Mouse (Mus musculus): Measurements from ENCODE around the gene Dip2c.

Gene Dip2c

DNA sequence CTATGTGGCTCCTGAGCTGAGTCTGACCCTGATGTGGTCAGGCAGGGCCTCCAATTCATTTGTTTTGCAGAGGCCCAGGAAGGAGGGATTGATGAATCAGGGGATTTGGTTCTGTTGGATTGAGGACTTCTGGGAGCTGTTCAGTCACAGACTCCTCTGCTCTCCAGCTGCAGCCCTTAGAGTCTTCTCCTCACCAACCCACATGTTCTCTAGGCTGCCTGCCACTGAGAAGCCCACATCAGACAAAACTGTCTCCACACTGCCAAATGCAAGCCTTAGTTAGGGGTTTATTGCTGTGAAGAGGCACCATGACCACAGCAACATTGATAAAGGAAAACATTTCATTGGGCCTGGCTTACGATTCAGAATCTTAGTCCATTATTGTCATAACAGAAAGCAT lies 387.3 kb downstream of the Dip2c start:
- DNase-seq (ENCODE audit: low read depth, low spot score), result no peak

DNA sequence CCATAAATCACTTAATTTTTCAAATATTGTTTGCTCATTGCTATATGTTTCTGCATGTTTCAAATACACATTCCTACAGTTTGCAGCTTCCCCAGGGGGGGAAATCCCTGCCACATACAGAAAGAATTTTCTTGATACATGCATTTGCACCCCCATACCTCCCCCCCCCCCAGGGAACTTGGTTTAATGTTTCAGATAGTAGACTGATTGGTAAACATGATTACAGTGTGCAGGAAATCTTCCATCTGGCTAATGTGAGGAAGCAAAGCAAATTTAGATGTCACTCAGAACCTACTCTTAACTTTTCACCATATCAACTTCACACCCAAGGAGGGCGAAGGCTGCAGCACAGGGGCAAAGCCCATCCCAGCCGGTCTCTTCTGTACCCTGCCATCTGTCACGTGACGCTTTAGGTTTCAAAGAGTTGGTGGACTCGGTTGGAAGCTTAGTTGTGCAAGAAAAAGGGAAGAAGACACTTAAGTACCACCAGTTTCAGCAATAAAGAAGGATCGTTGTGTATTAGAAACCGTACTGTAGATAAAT lies 391.7 kb downstream of the Dip2c start:
- DNase-seq (ENCODE audit: low read depth, low spot score), result no peak

DNA sequence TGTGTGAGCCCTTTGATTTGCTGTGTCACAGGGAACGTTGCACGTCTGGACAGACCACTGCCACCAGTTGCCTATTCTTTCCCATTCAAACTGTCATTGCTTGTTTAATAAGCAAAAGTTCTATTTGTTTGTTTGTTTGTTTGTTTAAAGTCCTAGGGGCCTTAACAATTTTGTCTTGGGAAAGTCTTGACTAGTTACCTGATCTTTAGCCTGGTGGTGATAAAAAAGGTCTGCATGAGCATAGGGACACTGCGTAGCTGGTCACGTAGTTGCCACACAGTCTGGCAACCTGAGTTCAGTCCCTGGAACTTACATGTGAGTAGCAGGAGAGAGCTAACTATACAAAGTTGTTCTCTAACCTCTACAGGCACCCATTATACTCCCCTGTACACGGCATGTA lies 392.9 kb downstream of the Dip2c start:
- no peak for DNase-seq (ENCODE audit: low read depth, low spot score)

DNA sequence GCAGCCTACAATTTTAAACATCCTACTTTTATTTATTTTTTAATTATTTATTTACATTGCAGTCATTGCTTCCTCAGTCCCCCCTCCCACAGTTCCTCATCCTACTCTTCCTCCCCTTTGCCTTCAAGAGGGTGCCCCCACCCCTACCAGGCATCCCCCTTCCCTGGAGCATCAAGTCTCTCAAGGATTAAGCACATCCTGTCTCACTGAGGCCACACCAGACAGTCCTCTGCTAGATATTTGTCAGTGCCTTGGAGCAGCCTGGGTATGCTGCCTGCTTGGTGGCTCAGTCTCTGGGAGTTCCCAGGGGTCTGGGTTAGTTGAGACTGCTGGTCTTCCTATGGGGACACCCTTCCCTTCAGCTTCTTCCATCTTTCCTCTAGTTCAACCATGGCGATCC lies 397.8 kb downstream of the Dip2c start:
- DNase-seq (ENCODE audit: low read depth, low spot score), result no peak

DNA sequence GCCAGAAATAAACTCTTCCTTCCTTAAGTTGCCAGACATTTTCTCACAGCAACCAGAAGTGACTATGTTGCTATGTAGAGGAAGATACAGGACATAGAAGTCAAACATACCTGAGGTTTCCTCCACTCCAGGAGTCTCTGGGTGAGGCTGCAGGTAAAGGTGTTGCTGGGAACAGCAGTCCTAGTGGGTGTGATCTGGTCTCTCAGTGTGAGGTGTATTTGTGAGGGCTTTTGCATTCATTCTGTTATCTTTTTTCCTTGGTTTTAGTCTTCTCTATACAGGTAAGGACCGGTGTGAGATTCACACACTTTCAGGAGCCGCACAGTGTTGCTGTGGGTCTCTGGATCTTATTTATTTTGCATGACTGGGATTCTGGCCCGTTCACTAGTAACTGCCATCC lies 405.2 kb downstream of the Dip2c start:
- no peak for DNase-seq (ENCODE audit: low read depth, low spot score)

DNA sequence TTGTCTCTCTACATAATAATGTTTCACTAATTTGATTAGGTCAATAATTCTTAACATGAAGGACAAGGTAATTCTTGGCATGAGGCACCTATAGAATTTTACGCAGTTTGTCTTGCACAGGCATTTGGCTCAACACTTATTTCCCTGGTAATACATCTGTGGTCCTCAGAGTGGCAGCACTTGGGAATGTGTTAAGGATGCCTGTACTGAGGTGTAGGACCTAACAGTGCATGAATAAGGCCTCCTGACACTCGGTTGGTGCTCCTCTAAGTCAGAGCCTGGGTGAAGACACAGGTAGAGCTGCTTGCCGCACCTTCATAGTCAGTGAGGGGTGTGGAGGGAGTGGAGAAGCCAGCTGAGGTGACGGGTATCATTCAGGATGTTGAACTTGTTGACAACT lies 407.0 kb downstream of the Dip2c start:
- peak; percentile 5 for DNase-seq (ENCODE audit: low read depth, low spot score)

DNA sequence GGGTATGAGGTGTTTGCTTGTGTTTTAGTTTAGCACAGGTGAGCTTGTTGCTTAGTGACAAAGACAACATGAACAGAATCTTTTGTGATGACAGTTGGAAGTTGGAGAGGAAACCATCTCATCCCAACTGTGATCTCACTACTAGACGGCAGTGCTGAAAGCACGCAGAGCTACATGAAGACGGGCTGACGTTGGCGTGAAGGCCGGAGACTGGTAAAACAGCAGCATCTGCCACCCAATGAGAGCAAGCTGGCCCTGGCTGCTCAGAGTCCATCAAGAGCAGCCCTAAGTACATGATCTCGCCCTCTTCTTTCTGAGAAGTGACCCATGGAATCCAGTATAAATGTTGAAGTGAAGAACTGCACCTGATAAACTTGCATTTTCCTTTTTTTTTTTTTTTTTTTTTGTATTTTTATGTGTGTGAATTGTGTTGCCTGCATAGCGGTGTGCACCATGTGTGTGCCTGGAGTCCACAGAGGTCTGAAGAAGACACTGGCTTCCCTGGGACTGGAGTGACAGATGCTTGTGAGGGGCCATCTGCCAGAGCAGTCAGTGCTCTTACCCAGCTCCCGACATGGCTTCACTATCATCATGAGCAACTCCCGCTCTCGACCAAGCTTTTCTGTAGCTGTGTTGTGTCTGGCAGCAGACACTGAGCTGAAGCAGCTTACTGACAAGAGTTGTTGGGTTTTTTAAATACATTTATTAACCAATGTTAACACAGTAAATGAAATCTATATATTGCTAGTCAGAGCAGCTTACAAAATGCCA lies 408.0 kb downstream of the Dip2c start:
- DNase-seq (ENCODE audit: low read depth, low spot score), result no peak

DNA sequence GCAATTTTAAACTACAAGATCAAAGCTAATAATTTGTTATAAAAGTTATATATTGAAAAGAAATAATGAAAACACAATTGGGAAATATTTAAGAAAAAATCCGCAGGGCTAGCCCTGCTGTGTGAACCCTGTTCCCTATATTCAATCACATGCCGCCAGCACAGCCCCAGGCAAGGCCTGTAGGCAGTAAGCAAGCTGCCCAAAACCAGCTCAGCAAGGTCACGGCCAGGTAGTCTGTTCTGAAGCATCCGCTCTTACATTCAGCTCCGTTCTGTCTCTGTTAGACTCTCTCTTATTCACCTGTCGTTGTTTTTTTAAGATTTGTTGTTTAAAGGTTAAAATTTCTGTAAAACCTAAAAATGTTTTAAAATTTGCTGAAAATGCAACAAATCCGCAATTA lies 409.9 kb downstream of the Dip2c start:
- DNase-seq (ENCODE audit: low read depth, low spot score), result no peak

DNA sequence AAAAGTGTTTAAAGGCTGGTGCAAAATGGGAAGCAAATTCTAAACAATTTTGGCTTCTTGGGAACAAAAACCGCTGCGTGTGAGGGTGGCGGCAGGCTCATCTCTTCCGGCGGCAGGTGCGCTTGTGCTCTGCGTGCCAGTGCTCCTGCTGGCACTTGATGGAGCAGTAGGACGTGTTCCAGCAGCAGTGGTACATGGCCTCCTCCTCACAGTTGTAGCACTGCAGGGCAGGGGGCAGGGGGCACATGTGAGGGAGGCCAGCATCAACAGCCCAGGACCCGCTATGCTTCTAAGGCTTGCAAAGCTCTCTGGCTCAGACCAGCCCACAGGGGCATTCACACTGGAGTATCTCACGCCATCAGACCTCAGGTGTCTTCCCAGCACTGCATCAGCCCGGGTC lies 410.4 kb downstream of the Dip2c start:
- DNase-seq (ENCODE audit: low read depth, low spot score), result no peak

DNA sequence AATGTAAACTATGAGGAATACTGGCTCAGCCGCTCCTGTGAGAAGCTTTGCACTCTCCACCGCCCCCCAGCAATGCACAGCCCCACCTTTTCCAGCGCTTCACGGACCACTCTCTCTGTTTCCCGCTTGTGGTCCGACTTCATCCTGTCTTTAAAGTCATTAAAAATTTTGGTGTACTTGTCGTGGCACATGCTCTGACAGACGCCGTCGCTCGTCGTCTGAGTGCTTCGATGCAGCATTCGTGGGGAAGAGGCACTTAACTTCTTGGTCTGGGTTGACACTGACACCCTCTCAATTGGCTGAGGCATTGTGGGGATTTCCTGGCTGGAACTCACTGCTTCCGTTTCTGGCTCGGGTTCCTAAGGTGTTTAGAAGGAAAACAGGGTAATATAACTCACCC lies 413.0 kb downstream of the Dip2c start:
- DNase-seq (ENCODE audit: low read depth, low spot score), result no peak

DNA sequence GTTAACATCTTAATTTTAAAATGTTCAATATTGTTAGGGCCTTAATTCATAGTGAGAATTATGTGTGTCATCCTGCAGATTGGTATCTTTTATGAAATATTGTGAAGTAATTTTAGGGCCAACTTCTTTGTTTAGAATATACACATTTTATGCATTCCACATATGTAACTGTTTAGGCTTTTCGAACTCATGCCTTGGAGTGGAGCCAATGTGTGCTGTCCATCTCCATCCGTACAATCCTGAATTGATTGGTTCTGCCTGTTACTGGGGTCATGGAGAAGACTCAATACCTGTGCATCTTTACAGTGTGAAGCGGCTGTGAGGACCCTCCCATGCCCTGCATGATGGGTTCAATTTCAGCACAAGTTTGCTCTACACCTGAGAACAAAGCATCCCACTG lies 416.5 kb downstream of the Dip2c start:
- DNase-seq (ENCODE audit: low read depth, low spot score), result peak; percentile 23

DNA sequence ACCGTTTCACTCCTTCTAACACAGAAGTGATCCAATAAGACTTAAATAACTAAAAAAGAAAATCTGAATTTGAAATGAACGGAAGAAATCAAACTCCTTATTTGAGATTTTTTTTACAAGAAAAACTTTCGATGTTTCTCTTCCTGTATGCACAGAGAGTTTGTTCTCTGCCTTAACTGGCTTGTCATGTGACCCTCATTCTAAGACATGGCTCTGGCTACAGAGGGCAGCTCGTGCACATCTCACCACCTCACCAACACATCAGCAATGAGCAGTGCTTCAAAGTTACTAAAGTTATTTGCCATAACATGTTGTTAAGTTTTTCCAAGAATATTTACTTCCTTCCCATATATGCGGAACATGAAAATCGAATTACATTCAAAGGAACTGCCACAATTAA lies 418.3 kb downstream of the Dip2c start:
- DNase-seq (ENCODE audit: low read depth, low spot score), result no peak

DNA sequence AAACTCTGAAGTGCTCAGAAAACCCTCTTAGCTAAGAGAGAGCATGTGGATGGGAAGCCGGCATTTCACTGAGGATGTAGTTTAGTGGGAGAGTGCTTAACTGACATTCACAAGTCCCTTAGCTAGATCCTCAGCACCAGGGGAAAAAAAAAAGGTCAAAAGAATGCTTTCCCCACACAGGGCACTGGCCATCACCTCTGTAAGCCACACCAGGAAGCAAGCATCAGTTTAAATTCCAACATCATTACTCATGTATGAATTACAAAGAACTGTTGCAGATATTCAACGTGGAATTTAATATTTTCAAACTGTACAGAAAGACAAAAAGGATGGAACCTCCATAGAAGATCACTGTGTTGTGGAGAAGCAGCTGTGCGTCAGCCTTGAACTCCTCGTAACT lies 419.1 kb downstream of the Dip2c start:
- peak; percentile 74 for DNase-seq (ENCODE audit: low read depth, low spot score)

DNA sequence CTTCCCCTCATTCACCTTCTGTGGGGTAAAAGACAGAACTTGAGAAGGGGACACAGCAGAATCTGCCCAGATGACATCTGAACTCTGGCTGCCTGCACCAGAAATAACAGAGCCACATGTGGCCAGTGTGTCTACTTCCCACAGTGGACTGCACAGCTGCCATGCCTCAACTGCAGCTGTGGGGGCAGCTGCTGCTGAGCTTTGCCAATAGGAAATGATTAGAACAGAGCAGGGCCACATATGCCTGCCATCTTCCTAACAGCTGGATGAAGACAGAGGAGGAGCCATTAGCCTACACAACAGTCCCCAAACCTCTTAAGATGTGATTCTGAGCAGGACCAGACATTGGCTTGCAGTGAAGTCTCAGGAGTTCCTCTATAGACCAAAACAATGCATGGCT lies 419.5 kb downstream of the Dip2c start:
- peak; percentile 62 for DNase-seq (ENCODE audit: low read depth, low spot score)

DNA sequence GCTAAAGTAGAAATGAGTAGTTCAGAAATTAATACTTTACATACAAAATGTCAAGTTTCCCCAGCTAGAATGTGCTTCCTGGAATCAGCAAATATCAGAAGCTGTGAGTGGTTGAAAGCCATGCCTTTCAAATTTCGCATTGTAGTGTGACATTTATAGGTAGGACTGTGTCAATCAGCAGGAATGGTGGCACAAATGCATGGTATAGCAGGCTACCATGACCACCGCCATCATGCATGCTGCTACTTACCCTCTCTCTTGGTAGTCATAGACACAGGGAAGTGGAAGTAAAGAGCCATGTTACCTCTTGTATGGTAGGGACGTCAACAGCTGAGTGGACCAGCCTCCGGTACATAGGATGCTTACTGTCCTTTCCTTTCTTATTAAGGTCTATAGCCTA lies 421.0 kb downstream of the Dip2c start:
- no peak for DNase-seq (ENCODE audit: low read depth, low spot score)

DNA sequence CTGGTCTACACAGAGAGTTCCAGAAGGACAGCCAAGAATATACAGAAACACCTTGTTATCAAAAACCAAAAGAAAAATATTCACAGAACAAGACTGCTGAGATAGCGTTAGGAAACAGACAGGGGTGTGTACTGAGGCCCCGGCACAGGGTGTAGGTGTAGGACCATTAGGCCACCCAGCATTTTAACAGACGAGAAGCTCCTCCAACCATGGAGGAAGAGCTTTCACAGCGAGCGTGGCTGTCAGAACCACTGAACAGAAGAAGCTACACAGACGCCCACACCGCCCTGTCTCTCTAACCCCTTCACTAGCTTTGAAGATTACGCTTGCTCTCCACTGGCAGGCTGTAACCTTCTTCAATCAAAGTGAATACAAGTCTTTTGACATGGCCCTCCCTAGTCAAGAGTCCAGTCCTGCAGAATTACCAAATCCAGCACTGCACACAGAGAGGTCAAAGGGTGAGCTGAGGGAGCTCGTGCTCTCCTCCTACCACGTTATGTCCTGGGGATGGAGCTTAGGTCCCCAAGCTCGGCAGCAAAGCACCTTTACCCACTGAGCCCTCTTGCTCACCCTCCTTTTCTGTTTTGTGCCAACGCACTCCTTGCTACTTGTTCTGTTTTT lies 426.4 kb downstream of the Dip2c start:
- DNase-seq (ENCODE audit: low read depth, low spot score), result no peak

DNA sequence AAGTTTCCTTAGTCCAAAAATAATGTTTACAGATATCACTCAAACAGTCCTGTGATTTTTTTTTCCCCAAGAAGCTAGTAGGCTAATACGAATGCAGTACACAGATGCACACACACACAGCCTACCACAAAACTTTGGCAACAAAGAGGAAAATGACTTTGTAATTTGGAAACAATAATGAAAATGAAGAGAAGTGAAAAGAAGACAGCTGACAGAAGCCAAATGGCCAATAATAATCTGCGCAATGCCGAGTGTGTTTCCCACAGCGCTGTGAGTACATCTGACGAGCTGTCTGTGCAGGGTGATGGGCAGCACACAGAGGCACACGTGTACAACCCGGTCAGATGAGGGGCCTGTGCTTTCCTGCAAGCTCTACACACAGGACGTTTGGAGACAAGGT lies 430.4 kb downstream of the Dip2c start:
- no peak for DNase-seq (ENCODE audit: low read depth, low spot score)

DNA sequence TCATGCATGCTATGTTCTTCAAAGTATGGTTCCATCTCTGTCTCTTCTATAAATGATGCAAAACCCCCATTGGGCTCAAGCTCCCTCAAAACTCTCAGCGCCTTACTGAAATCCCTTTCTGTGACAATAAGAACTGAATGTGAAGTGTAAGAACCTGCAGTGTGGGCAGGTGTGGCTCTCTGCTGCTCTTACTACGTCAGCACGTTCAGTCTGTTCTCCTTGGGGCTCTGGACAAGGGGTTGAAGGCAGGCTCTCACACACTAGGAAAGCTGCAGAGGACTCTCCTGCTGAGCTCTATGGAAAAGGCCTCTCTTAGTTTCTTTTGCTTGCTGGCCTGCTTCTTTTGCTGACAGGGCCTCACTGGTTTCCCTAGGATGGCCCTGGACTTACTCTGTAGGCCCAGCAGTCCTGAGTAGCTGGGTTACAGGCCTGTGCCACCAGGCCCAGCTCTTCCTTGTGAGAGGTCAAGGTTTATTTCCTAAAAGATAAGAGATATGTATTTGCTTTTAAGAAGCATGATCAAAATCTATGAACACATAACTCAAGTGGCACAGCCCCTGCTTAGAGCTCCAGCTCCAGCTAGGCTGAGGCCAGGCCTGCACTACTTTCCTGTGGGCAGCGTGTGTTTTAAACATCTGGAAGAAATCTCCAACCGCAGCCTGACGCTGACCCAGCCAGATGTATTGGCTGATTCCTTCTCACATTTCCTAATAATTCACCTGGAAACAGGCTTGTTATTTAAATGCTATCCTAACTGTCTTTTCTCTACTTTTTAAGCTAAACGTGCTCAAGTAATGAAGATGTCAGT lies 432.3 kb downstream of the Dip2c start:
- no peak for DNase-seq (ENCODE audit: low read depth, low spot score)

DNA sequence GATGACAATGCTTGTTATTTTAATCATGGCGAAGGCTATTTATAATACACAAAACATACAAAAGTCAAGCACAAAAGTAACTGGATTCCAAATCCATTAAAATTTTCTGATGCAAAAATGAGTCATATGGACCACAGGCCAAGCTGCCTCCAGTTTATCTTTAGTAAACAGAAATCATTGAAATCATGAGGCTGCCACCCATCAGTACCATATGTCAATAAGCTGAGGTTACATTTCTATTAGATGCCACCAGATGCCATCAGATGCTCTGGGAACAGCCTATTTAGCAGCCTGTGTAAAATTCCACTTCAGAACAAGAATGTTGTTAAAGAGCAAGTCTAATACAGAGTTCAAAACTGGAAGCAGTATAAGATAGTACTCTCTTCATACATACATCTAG lies 436.1 kb downstream of the Dip2c start:
- peak; percentile 35 for DNase-seq (ENCODE audit: low read depth, low spot score)

DNA sequence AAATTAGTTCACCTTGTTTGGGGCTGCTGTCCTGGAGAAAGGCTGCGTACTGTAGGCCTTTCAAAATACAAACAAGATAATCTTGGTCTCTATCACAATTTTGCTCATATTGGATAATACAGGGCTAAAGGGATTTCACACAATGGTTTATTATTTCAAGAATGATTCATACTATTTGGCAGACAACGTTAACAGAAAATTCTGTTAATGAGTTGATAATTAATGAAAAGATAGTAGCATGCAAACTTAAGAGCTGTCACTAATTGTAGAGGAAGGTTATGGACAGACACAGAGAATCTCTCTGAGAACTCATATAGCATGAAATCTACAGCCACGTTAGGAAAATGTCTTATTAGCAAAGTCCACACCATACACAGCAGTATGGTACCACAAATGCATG lies 436.6 kb downstream of the Dip2c start:
- no peak for DNase-seq (ENCODE audit: low read depth, low spot score)

DNA sequence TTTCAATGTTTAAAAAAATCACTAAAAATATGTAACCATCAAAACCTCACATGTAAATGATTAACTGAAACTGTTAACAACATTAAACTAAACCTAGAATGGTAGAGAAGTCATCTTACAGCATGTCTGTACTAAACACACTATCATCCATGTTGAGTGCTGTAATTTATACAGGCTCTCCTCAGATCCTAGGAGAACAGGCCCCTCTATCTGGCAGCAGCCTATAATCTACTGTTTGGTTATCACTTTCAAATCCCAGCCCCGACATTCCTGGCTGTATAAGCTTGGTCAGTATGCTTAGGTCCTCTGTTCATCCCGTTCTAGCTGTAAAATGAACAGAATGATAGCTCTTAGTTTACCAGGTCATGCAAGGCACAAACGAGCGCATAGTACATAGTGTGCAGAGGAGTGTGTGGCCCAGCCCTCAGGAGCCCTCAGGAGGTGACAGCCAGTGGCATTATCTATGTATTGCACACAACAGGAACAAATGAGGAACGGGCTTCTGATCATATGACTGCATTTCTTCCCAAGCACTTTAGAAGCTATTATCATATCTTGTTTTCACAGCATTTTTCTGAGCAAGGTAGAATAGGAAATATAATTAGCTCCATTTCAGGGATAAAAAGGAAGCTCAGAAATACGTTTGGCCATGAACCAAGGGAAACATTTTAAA lies 437.3 kb downstream of the Dip2c start:
- DNase-seq (ENCODE audit: low read depth, low spot score), result no peak

DNA sequence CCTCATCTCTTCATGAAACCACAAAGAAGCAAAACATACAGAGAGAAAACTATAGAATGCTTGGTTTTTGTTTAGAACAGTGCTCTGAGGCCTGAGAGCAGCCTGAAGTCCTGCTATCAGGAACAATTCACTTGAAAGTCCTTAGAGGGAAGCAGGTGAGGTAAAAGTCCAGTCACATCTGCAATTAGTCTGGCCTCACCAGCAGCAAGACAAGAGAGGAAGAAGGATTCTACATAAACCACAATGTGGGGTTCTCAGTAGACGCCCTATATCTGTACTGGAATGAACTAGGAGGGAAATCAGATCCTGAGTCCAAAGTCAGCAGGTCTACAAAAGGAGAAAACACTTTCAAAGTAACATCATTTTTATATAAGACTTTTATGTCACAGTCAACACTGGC lies 438.9 kb downstream of the Dip2c start:
- DNase-seq (ENCODE audit: low read depth, low spot score), result no peak
